Mouse (Mus musculus) kidney, embryonic 15.5 days (tissue): ENCODE data around the gene Cryz. TPM values are rescaled to one million over a fixed set of nuclear protein-coding genes. Genes with fewer than 3 reads are reported as not detected.

Experiments
- ATAC-seq: fragments of 200-750 bp; cut with Nextera tagmentation; replicated peaks from 2 replicates; pipeline ENCODE4 v1.8.0; 2017; ENCODE audit warnings: moderate TSS enrichment; ENCODE audit not compliant: low FRiP score
- H3K27ac ChIP-seq: fragments of 300-500 bp; sonication (generic); 2 replicates; pipeline ENCODE4 v1.5.1; 2015; ENCODE audit warnings: mild to moderate bottlenecking, inconsistent platforms
- H3K27me3 ChIP-seq: fragments of 300-500 bp; sonication (generic); 2 replicates; pipeline ENCODE4 v1.6.1; 2015; ENCODE audit warnings: inconsistent platforms
- H3K36me3 ChIP-seq: fragments of 300-500 bp; sonication (generic); 2 replicates; pipeline ENCODE4 v1.6.1; 2015; ENCODE audit warnings: inconsistent platforms
- H3K4me1 ChIP-seq: fragments of 300-500 bp; sonication (generic); 2 replicates; pipeline ENCODE4 v1.6.1; 2015; ENCODE audit warnings: inconsistent platforms
- H3K4me2 ChIP-seq: fragments of 300-500 bp; sonication (generic); 2 replicates; pipeline ENCODE4 v1.6.1; 2015; ENCODE audit warnings: moderate library complexity, mild to moderate bottlenecking, inconsistent platforms
- H3K4me3 ChIP-seq: fragments of 300-500 bp; sonication (generic); replicated peaks from 2 replicates; pipeline ENCODE4 v1.5.1; 2015; ENCODE audit warnings: mild to moderate bottlenecking, inconsistent platforms
- H3K9ac ChIP-seq: fragments of 300-500 bp; sonication (generic); 2 replicates; pipeline ENCODE4 v1.6.1; 2015; ENCODE audit warnings: mild to moderate bottlenecking, inconsistent platforms
- H3K9me3 ChIP-seq: fragments of 300-500 bp; sonication (generic); replicated peaks from 2 replicates; pipeline ENCODE4 v1.6.1; 2016; ENCODE audit warnings: inconsistent platforms
- WGBS: fragments of 180-500 bp; shearing (Covaris S2); methylation state at CpG from one replicate; pipeline ENCODE4 v1.1.7; 2015; ENCODE audit warnings: mixed read lengths; 5-methylcytosine and 5-hydroxymethylcytosine counted together
- polyA plus RNA-seq: library from polyadenylated mRNA; unstranded; fragments of >200 nt; fragmentation: Nextera tagmentation; extraction: Ambion mirVana; gene quantifications from 2 replicates; pipeline ENCODE4 v1.2.1, GENCODE M21; 2015

Cryz gene
- polyA plus RNA-seq, result 36.2 and 39.5 TPM in 2 replicates

GRCm38 (mm10) chr3:154596488-154596933 lies at the start of gene Cryz:
Gene Cryz, plus strand, starts transcription at chr3:154596711.
- under 1% methylated on average over 25 of the region's 25 CpGs for WGBS
- H3K27me3 ChIP-seq, result no peaks in the 10 kb centered on the region
- peak within 1 kb of the TSS; percentile 77 for H3K4me2 ChIP-seq
- H3K4me3 ChIP-seq, result peak within 1 kb of the TSS; percentile 73
- H3K9ac ChIP-seq, result peak within 1 kb of the TSS; percentile 78
- no peaks in the 10 kb centered on the region for H3K9me3 ChIP-seq
- H3K36me3 ChIP-seq, result peaks cover 32% of the 10 kb centered on the region
- H3K4me1 ChIP-seq, result peaks cover 11% of the 10 kb centered on the region; the same call in 1 of the 2 replicates
- ATAC-seq, result peak; percentile 90
- H3K27ac ChIP-seq, result peak within 1 kb of the TSS; percentile 98

- peak overlapping the region; percentile 26; the same call in 1 of the 2 replicates for H3K4me2 ChIP-seq
- H3K27me3 ChIP-seq, result peaks cover 46% of the 10 kb centered on the region
- 0 out of 2 replicates have a peak overlapping the region, but pooled peaks have one; percentile 7 for H3K4me3 ChIP-seq
- no peaks in the 10 kb centered on the region for H3K36me3 ChIP-seq
- H3K4me1 ChIP-seq, result peaks cover 27% of the 10 kb centered on the region
- WGBS, result 10% methylated on average over 20 of the region's 20 CpGs
- peak; percentile 43; the same call in 1 of the 2 replicates for ATAC-seq
- no peaks in the 10 kb centered on the region for H3K9me3 ChIP-seq
- no peak overlapping the region for H3K27ac ChIP-seq
- no peak overlapping the region for H3K9ac ChIP-seq
Measured at GRCm38 (mm10) chr3:154547549-154548426, 48.7 kb upstream of the Cryz start.

GRCm38 (mm10) chr3:154548868-154549301 lies 47.6 kb upstream of the Cryz start:
- ATAC-seq, result 0 out of 2 replicates have a peak, but pooled peaks have one; percentile 54
- Histone ChIP-seq H3K4me3 (no peak overlapping the region), H3K27ac (no peak overlapping the region), H3K9me3 (no peaks in the 10 kb centered on the region), H3K4me1 (peaks cover 27% of the 10 kb centered on the region), H3K27me3 (peaks cover 43% of the 10 kb centered on the region), H3K36me3 (no peaks in the 10 kb centered on the region), H3K9ac (no peak overlapping the region), H3K4me2 (no peak overlapping the region; the same call in 1 of the 2 replicates)
- WGBS, result 2% methylated on average over 8 of the region's 8 CpGs

- 33% methylated on average over 17 of the region's 17 CpGs for WGBS
- Histone ChIP-seq H3K4me3 (no peak overlapping the region), H3K36me3 (no peaks in the 10 kb centered on the region), H3K27ac (no peak overlapping the region), H3K4me1 (peaks cover 27% of the 10 kb centered on the region), H3K9ac (no peak overlapping the region), H3K9me3 (no peaks in the 10 kb centered on the region), H3K4me2 (no peak overlapping the region), H3K27me3 (peaks cover 38% of the 10 kb centered on the region)
- no peak for ATAC-seq
Measured at GRCm38 (mm10) chr3:154550326-154551034, 46.0 kb upstream of the Cryz start.

GRCm38 (mm10) chr3:154551035-154551411 lies 45.5 kb upstream of the Cryz start:
- H3K4me3 ChIP-seq, result no peak overlapping the region
- no peak overlapping the region for H3K27ac ChIP-seq
- 36% methylated on average over 5 of the region's 5 CpGs for WGBS
- H3K9me3 ChIP-seq, result no peaks in the 10 kb centered on the region
- H3K4me1 ChIP-seq, result peaks cover 27% of the 10 kb centered on the region
- no peaks in the 10 kb centered on the region for H3K36me3 ChIP-seq
- peaks cover 36% of the 10 kb centered on the region for H3K27me3 ChIP-seq
- no peak overlapping the region for H3K9ac ChIP-seq
- no peak for ATAC-seq
- no peak overlapping the region for H3K4me2 ChIP-seq

GRCm38 (mm10) chr3:154562192-154562591 lies 34.3 kb upstream of the Cryz start:
- Histone ChIP-seq H3K9me3 (no peaks in the 10 kb centered on the region), H3K36me3 (no peaks in the 10 kb centered on the region), H3K9ac (no peak overlapping the region), H3K4me2 (no peak overlapping the region), H3K27ac (no peak overlapping the region), H3K27me3 (peaks cover 27% of the 10 kb centered on the region), H3K4me1 (no peaks in the 10 kb centered on the region), H3K4me3 (no peak overlapping the region)
- ATAC-seq, result no peak
- 95% methylated on average over 3 of the region's 3 CpGs for WGBS

GRCm38 (mm10) chr3:154565437-154565836 lies 31.1 kb upstream of the Cryz start:
- no peak for ATAC-seq
- Histone ChIP-seq H3K4me3 (no peak overlapping the region), H3K4me1 (no peaks in the 10 kb centered on the region), H3K9ac (no peak overlapping the region), H3K4me2 (no peak overlapping the region), H3K27me3 (peaks cover 34% of the 10 kb centered on the region), H3K9me3 (no peaks in the 10 kb centered on the region), H3K27ac (no peak overlapping the region), H3K36me3 (no peaks in the 10 kb centered on the region)
- 52% methylated on average over 3 of the region's 3 CpGs for WGBS

- ATAC-seq, result no peak
- WGBS, result 51% methylated on average over 14 of the region's 14 CpGs
- H3K4me2 ChIP-seq, result no peak overlapping the region
- H3K36me3 ChIP-seq, result no peaks in the 10 kb centered on the region
- no peak overlapping the region for H3K9ac ChIP-seq
- H3K9me3 ChIP-seq, result no peaks in the 10 kb centered on the region
- H3K4me3 ChIP-seq, result no peak overlapping the region
- no peak overlapping the region for H3K27ac ChIP-seq
- peaks cover 50% of the 10 kb centered on the region for H3K27me3 ChIP-seq
- H3K4me1 ChIP-seq, result 0 out of 2 replicates have a peak, but pooled peaks cover 3% of the 10 kb centered on the region
Measured at GRCm38 (mm10) chr3:154570029-154570575, 26.4 kb upstream of the Cryz start.

- ATAC-seq, result no peak
- Histone ChIP-seq H3K4me1 (0 out of 2 replicates have a peak, but pooled peaks cover 3% of the 10 kb centered on the region), H3K27ac (no peak overlapping the region), H3K9me3 (no peaks in the 10 kb centered on the region), H3K9ac (no peak overlapping the region), H3K36me3 (no peaks in the 10 kb centered on the region), H3K4me2 (peak overlapping the region; percentile 48), H3K4me3 (peak overlapping the region; percentile 17; the same call in 1 of the 2 replicates), H3K27me3 (peaks cover 50% of the 10 kb centered on the region)
- WGBS, result 12% methylated on average over 12 of the region's 12 CpGs
Measured at GRCm38 (mm10) chr3:154570786-154571185, 25.7 kb upstream of the Cryz start.

- peak; percentile 83 for ATAC-seq
- 14% methylated on average over 12 of the region's 12 CpGs for WGBS
- peaks cover 41% of the 10 kb centered on the region for H3K27me3 ChIP-seq
- H3K9ac ChIP-seq, result no peak overlapping the region
- H3K4me1 ChIP-seq, result 0 out of 2 replicates have a peak, but pooled peaks cover 3% of the 10 kb centered on the region
- no peaks in the 10 kb centered on the region for H3K9me3 ChIP-seq
- no peak overlapping the region for H3K4me3 ChIP-seq
- no peak overlapping the region for H3K4me2 ChIP-seq
- H3K27ac ChIP-seq, result no peak overlapping the region
- H3K36me3 ChIP-seq, result no peaks in the 10 kb centered on the region
Measured at GRCm38 (mm10) chr3:154572341-154572972, 24.1 kb upstream of the Cryz start.

- 57% methylated on average over 6 of the region's 6 CpGs for WGBS
- ATAC-seq, result no peak
Measured at GRCm38 (mm10) chr3:154573666-154574065, 22.8 kb upstream of the Cryz start.

More at GRCm38 (mm10) chr3:154573666-154574065, 22.8 kb upstream of the Cryz start:
- H3K9ac ChIP-seq, result no peak overlapping the region
- no peak overlapping the region for H3K27ac ChIP-seq
- H3K4me2 ChIP-seq, result no peak overlapping the region
- peaks cover 6% of the 10 kb centered on the region for H3K36me3 ChIP-seq
- H3K27me3 ChIP-seq, result peaks cover 34% of the 10 kb centered on the region
- H3K4me1 ChIP-seq, result 0 out of 2 replicates have a peak, but pooled peaks cover 3% of the 10 kb centered on the region
- no peaks in the 10 kb centered on the region for H3K9me3 ChIP-seq
- no peak overlapping the region for H3K4me3 ChIP-seq
